17 mouse cellular contexts compared by ENCODE assay signal in genomic region chr11:68782336-68782735, GRCm38 (mm10).
DNase-seq lines count a peak whose midpoint lies in the region; ATAC-seq lines count a peak whose summit lies in the region.
"Had no signal": no experiment of that assay in that cellular context is flagged by ENCODE, and none has a peak within 500 bp of the region (broad histone marks: within the 10 kb centered on the region; RNA-seq: fewer than 3 reads in every experiment).

No protein-coding gene starts in this region.

- DNase-seq in right cerebral cortex, adult 18-20 months = peak; percentile 31
- DNase-seq in right cerebral cortex, postnatal 10 days (ENCODE audit: low spot score in 2 of 2) = no peak
- DNase-seq in NIH3T3 (ENCODE audit: low read depth) = peak; percentile 68
- no peak for DNase-seq in natural killer cell, adult 2 months (ENCODE audit: low spot score in 2 of 2)
- DNase-seq in thymus, postnatal 0 days (ENCODE audit: low spot score) = no peak
- DNase-seq: adrenal gland, postnatal 10 days; cerebellum, adult 9-11 months; embryo, embryonic 11 days; gastrocnemius, postnatal 25 days; kidney, postnatal 4 days; spleen, adult 18-20 months; thymus, postnatal 4 days had no signal

- peak; percentile 90 for ATAC-seq in granulocyte monocyte progenitor cell, adult 5-6 weeks (replicated peaks; ENCODE audit: poor library complexity, severe bottlenecking)
- no peak for ATAC-seq in erythroid progenitor cell, adult 5-6 weeks (replicated peaks; ENCODE audit: low FRiP score, poor library complexity, severe bottlenecking)
- ATAC-seq: forebrain, embryonic 13.5 days; hindbrain, postnatal 0 days; intestine, postnatal 0 days had no signal

Comparison
In these comparisons a context has a peak if more than half of its experiments do, and no peak if none do; other contexts are left out.
1. DNase-seq: peak in right cerebral cortex, adult 18-20 months (single experiment) and NIH3T3 (single experiment); none in right cerebral cortex, postnatal 10 days (0 of 2), natural killer cell, adult 2 months (0 of 2) and thymus, postnatal 0 days (single experiment).